Mouse (Mus musculus) heart, adult 11 months (tissue): ENCODE measurements around the gene Plcl1.
A peak's percentile ranks its signal among the peaks of the same experiment; 100 is the strongest.

ENCODE experiments used
- DNase-seq: peaks from one replicate; pipeline ENCODE4 v3.0.0; 2022

The Plcl1 gene

DNA sequence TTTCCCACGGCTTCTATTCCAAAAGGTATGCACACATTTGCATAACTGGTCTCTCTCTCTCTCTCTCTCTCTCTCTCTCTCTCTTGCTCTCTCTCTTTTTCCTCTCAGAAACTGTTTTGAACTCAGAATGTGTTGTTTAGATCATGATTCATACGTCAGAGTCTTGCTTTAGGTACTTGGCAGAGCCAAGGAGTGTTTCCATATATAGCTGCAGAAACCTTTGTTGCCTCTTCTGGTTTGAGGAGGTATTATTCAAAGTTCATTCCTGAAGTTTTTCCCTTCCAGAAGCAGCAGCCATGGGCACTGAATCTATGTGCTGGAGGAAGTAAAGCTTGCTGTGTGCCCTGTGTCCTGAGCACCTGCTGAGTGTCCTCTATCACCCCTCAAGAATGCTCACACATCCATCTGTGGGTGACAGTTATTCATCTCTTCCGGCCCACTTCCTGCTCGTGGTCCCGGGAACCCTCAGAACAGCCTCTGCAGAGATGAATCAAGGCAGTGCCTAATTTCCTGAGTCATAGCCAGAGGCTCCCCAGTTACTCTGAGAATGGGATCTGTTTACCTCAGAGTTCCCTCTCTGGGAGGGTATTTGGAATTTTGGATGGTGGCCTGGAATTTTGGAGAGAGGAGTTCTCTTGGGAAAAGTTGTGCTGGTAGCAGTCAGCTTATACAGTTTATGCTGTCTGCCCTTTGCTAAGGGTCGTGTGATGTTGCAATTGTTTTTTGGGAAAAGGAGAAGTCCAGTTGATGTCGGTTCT is 123.0 kb downstream of the Plcl1 start:
- DNase-seq, result peak; percentile 95

DNA sequence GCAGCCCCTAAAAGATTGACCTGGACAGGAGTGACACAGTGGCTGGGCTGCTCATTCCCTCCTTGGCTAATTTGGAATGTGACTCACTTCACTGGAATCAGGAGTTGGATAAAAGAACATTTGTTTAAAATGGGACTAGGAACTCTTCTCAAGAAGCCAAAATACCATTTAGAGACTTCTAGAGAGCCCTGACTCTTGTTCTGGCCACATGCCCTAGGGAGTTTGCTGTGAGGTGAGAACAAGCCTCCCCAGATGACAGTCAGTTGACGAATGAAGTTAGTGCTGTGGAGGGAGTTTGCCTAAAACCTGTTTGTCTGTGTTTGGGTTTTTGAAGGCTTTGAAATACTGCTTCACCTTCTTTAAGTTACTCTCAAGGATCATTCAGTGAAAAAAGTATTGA is 128.1 kb downstream of the Plcl1 start:
- no peak for DNase-seq

- DNase-seq, result no peak
Observed at GRCm38 (mm10) chr1:55554405-55554804, 148.7 kb downstream of the Plcl1 start.

DNA sequence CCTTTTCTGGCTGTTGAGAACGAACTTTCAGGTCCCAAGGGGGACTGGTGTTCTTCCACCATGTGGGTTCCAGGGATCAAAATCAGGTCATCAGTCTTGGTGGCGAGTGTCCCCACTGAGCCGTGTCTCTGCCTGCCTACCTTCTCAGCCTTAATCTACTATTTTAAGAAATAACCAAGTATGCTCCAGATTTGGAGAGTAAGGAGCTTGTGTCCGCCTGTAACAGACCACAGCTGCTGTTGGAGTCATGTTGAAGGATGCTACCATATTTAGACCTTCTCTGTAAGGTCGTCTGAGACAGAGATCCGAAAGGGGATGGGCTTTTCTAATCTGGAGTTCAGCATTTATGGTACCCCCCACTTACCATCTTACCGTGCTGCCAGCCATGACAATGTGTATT is 152.2 kb downstream of the Plcl1 start:
- peak; percentile 90 for DNase-seq

DNA sequence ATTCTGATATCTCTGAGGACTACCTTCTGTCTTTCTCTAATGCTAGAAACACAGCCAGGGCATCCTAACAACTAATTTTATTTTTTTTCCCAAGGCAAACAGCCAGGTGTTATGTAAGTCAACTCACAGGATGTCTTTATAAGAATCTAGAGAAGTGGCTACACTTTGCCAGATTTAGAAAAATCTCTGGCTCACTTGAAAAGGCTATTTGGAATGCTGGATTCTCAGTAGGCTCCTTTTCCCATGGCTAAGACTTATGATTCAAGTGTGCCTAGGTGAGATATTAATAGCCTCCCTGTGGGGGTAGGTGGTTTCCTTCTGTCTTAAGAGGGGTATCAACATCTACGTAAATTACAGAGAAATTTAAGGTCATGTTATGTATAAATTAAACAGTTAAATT is 152.7 kb downstream of the Plcl1 start:
- no peak for DNase-seq

DNA sequence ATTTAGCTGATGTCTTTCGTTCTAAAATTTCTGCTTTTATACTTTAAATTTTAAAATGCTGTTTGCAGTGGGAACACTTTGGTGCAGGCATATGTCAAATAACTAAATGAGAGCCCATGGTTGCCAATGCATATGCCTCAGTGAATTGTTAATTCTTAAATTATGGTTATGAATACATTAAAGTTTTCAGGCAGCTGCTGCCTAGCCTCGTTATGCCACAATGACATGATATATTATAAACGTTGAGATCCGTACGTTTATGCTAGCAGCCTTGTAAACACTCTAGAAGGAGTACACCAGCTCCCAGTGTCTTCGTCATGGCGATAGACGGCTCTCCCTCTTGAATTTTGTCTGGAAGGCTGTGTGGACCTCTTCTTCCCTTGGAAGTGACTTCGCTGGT is 154.3 kb downstream of the Plcl1 start:
- no peak for DNase-seq

- DNase-seq, result no peak
Observed at GRCm38 (mm10) chr1:55565933-55566332, 160.2 kb downstream of the Plcl1 start.

- DNase-seq, result no peak
Observed at GRCm38 (mm10) chr1:55567801-55568360, 162.2 kb downstream of the Plcl1 start.

DNA sequence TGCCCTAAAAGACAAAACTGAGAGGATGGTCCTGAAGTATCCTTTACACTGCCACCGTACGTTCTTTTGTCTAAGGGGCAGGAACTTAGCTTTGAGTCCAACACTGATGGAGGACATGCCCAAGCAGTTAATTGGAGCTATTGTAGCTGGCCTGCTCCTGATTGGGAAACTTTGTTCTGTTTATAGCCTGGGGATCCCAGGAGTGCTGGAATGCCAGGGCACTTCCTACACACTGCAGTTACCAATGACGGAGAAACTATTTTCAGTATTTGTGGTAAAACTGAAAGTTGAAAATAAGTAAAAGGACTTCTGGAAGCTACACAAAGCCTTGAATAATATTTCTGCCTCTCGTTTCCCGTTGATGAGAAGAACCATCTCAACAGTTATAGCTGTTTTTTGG is 164.5 kb downstream of the Plcl1 start:
- DNase-seq, result no peak

- peak; percentile 87 for DNase-seq
Observed at GRCm38 (mm10) chr1:55571399-55571798, 165.7 kb downstream of the Plcl1 start.

DNA sequence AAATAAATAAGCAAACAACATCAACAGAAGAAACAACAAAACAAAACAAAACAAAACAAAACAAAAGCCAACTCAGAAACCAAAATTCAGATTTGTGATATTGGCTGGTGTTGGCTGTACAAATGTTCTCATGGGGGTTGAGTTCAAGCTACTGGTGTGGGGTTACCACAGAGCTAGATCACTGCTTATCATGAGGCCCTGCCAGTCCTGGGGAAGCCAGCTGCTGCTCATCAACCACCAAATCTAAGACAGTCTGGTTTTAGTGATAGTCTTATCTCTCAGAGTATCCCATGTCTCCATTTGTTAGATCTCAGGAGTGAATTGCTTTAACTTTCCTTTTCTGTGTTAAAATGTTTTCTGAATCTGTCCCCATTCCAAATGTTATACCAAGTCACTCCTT is 166.5 kb downstream of the Plcl1 start:
- peak; percentile 93 for DNase-seq

DNA sequence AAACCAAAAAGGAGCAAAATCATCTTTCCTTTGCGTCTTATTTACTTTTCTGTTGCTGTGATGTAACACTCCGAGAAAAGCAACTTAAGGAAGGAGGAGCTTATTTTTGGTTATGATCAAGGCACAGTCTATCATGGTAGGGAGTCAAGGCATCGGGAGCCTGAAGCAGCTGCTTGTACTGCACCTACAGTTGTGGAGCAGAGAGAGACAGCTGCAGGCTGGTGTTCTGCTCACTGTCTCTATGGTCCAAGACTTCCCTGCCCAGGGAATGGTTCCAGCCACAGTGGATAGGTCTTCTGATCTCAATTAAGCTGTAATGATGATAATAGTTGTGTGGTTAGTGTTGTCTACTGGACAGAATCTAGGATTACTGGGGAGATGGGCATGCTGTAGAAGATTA is 166.9 kb downstream of the Plcl1 start:
- peak; percentile 88 for DNase-seq

DNA sequence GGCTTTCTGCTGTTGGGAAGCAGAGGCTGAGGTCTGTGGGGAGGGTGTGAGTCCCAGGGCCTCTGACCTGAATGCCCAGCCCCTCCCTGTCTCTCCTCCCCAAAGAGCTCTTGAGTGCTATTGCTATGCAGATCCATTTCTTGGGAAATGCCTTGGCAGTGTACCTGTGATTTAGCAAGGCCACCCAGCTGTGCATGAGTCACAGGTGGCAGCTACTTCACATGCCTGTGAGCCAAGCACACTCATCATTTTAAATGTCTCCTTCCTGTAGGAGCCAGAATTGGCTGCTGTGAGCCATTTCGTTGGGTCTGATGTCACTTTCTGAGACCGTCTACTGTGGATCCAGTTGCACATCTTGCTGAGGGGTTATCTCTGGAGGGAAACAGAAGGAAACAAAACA is 170.2 kb downstream of the Plcl1 start:
- peak; percentile 97 for DNase-seq

GRCm38 (mm10) chr1:55581752-55582151 is 176.0 kb downstream of the Plcl1 start:
- no peak for DNase-seq

DNA sequence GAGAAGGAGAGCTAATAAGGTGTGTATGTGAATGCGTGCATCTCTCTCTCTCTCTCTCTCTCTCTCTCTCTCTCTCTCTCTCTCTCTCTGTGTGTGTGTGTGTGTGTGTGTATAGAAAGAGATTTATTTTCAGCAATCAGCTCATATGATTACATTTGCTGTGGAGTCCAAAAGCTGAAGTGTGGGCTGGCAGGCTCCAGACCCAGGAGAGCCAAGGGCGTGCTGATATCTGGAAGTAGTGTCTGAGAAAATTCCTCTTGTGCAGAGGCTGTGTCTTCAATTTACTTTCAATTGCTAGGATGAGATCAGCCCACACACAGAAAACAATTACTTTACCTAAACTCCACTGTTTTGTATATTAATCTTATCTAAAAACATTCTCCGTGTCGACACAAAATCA is 179.7 kb downstream of the Plcl1 start:
- DNase-seq, result peak; percentile 92

DNA sequence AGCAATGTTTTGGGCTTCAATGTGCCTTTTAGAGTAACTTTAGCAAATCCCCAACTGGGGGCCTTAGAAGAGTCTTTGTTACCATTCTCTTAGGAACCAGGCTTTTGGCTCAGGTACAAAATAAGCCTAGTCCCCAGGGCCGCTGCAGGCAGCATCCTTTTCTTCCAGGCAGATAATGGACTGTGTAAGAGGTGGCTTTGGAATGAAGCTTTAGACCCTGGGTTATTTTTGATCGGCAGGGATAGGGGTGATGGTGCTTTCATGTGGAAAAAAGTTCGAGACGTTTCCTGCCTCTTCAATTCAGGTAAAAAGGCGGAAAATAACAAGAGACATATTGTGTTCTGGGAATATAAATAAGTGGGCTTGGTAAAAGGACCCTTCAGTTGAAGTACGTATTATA is 182.4 kb downstream of the Plcl1 start:
- no peak for DNase-seq

DNA sequence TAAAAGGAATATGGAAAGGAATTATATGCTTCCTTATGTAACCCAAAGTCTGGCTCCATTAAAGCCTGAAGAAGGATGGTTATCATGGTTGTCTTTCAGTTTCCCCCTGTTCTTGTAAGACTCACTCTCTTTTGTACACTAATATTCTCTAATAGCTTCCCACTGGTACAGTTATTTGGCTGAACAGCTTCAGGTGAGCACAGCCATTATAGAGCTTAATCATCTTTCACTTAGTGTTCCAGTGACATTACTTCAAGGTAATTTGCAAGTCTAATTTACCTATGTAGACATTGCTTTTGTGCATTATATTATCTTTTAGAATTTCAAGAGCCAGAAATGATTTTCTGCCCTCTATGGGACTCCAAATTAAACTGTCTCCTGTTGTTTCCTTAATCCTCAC is 184.3 kb downstream of the Plcl1 start:
- DNase-seq, result no peak

DNA sequence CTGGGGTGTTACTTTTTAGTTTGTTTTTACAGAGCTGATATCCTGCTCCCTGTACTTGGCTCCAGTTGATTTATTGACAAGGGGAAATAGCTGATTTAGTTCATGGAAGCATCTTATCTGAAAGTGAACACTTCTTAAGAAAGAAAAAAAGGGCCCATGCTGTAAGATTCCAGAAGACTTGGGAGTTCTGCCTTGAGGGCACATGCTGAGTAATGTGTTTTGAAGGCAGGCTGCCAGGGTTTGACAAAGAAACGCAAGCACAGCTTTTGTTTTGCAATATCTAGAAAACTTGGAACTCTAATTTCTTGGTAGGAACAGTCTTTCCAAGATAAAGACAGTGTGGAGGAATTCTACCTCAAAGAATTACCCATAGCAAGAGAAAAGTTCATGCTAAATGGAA is 194.8 kb downstream of the Plcl1 start:
- peak; percentile 88 for DNase-seq

DNA sequence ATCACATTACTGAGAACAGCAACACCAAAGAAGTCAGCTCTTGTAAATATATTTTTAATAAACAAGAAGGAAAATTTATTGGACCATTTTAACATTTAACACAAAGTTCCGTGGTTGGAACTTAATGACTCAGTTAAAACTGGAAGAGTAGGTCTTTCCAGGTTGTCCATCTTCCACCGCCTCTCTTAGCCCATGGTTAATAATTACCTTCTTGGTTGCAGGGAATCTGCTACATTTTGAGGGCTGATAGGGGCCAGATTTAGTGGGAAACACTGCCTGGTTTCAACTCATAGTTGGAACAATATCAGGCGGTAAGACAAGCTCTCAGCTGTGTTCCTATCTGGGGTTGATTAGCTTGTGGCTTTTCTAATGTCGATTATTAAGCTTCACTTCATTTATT is 198.9 kb downstream of the Plcl1 start:
- DNase-seq, result peak; percentile 52

GRCm38 (mm10) chr1:55605450-55605849 is 199.7 kb downstream of the Plcl1 start:
- no peak for DNase-seq

- peak; percentile 85 for DNase-seq
Observed at GRCm38 (mm10) chr1:55605956-55606355, 200.2 kb downstream of the Plcl1 start.

DNA sequence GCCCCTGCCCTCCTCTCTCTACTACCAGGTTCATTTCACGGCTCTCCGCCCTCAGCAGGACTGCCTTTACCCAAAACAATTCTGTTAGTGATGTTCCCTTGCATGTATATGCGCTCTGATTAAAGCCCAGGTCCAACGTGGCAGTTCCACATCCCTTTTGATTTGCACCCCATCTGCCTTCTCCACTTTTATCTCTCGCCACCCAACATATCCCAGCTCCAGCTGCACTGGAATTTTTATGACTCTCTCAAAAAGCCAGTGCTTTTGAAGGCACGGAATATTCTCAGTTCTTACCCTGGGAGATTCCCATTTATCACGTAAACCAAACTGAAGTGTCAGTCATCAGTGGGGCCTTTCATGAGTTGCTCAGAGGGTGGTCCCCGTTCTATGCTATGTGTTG is 200.7 kb downstream of the Plcl1 start:
- DNase-seq, result peak; percentile 81

DNA sequence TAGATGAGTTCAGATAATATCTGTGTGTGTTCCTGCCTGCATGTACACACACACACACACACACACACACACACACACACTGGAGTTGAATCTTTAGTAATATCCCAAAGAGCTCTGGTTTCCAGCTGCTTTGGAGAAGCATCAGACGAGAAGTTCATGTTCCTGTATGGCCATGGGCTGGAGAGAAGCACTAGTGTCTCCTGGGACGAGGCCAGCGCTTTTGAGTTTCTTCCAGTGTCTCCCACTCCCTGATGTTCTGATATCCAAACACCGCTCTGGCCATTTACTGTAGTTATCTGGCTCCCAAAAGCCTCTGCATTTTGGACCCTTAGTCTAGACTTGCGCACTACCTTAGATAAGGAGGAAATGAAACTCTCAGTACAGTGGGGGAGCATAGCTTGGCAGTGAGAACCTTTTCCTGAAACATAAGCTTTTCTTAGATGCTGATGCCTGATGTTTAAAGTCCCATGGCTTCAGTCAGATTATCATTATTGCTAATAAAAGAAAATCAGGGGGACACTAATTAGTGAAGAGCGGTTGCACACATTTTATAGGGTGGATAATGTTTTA is 207.1 kb downstream of the Plcl1 start:
- peak; percentile 90 for DNase-seq

DNA sequence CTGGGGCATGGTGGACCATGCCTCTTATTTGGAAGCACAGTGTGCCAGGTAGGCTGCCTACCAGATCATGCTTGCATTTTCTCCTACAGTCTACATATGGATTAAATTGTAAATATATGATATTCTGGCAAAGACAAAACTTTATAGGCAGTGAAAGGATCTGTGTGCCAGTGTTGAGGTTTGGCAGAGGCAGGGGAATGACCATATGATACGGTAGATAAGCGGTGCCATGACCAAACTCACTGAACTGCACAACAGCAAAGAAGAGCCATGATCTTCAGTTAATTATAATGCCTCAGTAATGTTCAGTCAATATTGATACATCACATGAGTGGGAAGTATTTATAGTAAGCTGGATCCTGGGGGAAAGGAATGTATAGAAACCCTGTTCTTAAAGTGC is 212.1 kb downstream of the Plcl1 start:
- peak; percentile 33 for DNase-seq
